Mouse (Mus musculus): ENCODE measurements around the gene Ccdc88c. TPM values are rescaled to one million over a fixed set of nuclear protein-coding genes. Genes with fewer than 3 reads are reported as not detected.
A peak's percentile ranks its signal among the peaks of the same experiment; 100 is the strongest.

Gene Ccdc88c
- total RNA-seq, 2 experiments from 2014 or later = 1.9 to 2.2 TPM

GRCm38 (mm10) chr12:100997830-100998563 is 30.9 kb downstream of the Ccdc88c start:
- no peak for DNase-seq

- peak in 1 of 2 experiments; percentile 11 for DNase-seq
Measured at GRCm38 (mm10) chr12:100996378-100996898, 32.4 kb downstream of the Ccdc88c start.

GRCm38 (mm10) chr12:100995607-100996377 is 33.1 kb downstream of the Ccdc88c start:
- no peak for DNase-seq

- no peak for DNase-seq
Measured at GRCm38 (mm10) chr12:100994140-100995015, 34.5 kb downstream of the Ccdc88c start.

GRCm38 (mm10) chr12:100993146-100993545 is 35.7 kb downstream of the Ccdc88c start:
- peak; percentile 41 to 44 for DNase-seq

GRCm38 (mm10) chr12:100992505-100992904 is 36.4 kb downstream of the Ccdc88c start:
- DNase-seq = no peak

GRCm38 (mm10) chr12:100991119-100991518 is 37.7 kb downstream of the Ccdc88c start:
- no peak for DNase-seq

GRCm38 (mm10) chr12:100990291-100990690 is 38.6 kb downstream of the Ccdc88c start:
- no peak for DNase-seq

- DNase-seq = no peak
Measured at GRCm38 (mm10) chr12:100989780-100990288, 39.0 kb downstream of the Ccdc88c start.

GRCm38 (mm10) chr12:100988324-100989130 is 40.3 kb downstream of the Ccdc88c start:
- DNase-seq = no peak

- no peak for DNase-seq
Measured at GRCm38 (mm10) chr12:100986423-100986822, 42.4 kb downstream of the Ccdc88c start.

GRCm38 (mm10) chr12:100985793-100986157 is 43.1 kb downstream of the Ccdc88c start:
- DNase-seq = no peak

- no peak for DNase-seq
Measured at GRCm38 (mm10) chr12:100985050-100985792, 43.6 kb downstream of the Ccdc88c start.

- DNase-seq = no peak
Measured at GRCm38 (mm10) chr12:100983565-100983964, 45.3 kb downstream of the Ccdc88c start.

GRCm38 (mm10) chr12:100982217-100982616 is 46.6 kb downstream of the Ccdc88c start:
- no peak for DNase-seq

- no peak for DNase-seq
Measured at GRCm38 (mm10) chr12:100980551-100981008, 48.3 kb downstream of the Ccdc88c start.

GRCm38 (mm10) chr12:100979616-100980015 is 49.2 kb downstream of the Ccdc88c start:
- DNase-seq = no peak

GRCm38 (mm10) chr12:100977958-100978725 is 50.7 kb downstream of the Ccdc88c start:
- DNase-seq = no peak

- no peak for DNase-seq
Measured at GRCm38 (mm10) chr12:100977551-100977950, 51.3 kb downstream of the Ccdc88c start.

Data from adrenal gland, postnatal 36 days (tissue).